Mouse (Mus musculus) brown adipose tissue, adult 24 weeks (tissue): ENCODE results near the gene Fshr. TPM values are rescaled to one million over a fixed set of nuclear protein-coding genes. Genes with fewer than 3 reads are reported as not detected.
"Not testable (repeated sequence)": the region's sequence is repeated elsewhere in the genome, so short reads cannot be mapped to it uniquely, and the experiment has no call there.

Experiments
- H3K27ac ChIP-seq: fragments of 200-500 bp; replicated peaks from 2 replicates; pipeline ENCODE4 v1.5.1; 2012; ENCODE audit warnings: low read depth, mild to moderate bottlenecking, low read length
- H3K4me1 ChIP-seq: fragments of 200-500 bp; 2 replicates; pipeline ENCODE4 v1.6.1; 2012; ENCODE audit warnings: low read length, mixed read lengths; ENCODE audit not compliant: control insufficient read depth, insufficient read depth, insufficient read length
- H3K4me3 ChIP-seq: fragments of 200-500 bp; 2 replicates; pipeline ENCODE4 v1.5.1; 2012; ENCODE audit warnings: low read depth, mild to moderate bottlenecking, low read length, moderate library complexity; ENCODE audit not compliant: insufficient read depth
- polyA plus RNA-seq: library from polyadenylated mRNA; stranded (reverse); fragments of >200 nt; gene quantifications from 2 replicates; pipeline ENCODE4 v1.2.4, GENCODE M21; 2012; ENCODE audit not compliant: missing spikeins, insufficient read depth, insufficient read length

The Fshr gene
- polyA plus RNA-seq, result not detected in 2 replicates

DNA sequence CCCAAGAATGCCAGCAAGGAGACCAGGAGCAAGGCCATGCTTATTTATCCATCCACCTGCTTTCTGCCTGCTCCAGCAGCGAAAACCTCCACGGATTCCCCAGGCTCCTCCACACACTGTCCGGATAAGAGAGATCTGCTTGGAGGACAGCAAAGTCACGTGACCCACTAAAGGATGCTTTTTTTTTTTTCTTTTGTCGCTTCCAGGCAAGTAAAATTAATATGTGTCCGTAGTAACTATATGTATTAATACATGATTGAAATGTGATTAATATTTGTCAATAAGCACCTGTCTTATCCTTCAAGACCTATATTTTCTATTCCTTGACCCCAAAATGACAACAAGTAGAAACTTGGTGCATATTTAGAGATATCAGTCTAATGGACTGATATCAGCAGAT, at the start of gene Fshr:
Fshr (minus strand) TSS at position 101 of the 400 bp plus-strand sequence.
- H3K27ac ChIP-seq, result no peak within 1 kb of the TSS
- no peaks in the 10 kb centered on the region for H3K4me1 ChIP-seq
- H3K4me3 ChIP-seq, result no peak within 1 kb of the TSS

DNA sequence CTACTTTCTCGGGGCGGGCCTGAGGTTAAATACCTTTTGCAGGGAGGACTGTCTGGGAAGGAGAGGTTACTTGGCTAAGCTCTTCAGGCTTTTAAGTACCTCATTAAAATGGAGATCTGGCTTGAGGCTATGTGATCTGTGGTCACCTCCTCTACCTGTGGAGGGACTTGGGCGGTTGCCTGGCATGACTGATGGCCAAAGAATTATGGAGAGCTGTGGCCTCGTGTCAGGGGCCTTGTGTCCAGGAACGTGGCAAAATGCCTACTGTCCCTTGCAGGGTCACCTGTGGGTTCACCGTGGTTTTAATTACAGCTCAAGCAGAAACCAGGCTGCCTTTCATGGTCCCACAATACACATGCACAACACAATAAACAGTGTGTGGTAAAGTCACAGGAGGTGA, 1.7 kb upstream of the Fshr start:
- no peak overlapping the region for H3K27ac ChIP-seq
- H3K4me3 ChIP-seq, result no peak overlapping the region
- no peaks in the 10 kb centered on the region for H3K4me1 ChIP-seq

DNA sequence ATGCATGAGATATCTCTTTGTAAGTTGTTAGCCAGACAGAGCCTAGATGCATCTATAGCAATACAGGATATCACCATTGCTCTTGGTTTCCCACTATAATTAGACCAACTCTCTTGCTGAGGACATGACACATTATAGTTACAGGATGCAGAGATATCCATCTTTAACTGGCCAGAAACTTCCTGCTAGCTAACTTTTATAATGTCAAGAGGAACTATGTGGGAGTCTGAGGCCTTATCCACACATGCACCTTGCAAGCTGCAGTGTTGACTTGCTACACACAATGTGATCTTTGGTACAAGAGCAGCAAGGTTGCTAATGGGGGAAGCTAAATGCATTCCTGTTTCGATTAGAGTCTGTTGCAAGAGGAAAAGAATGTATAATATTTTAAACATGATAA, 26.9 kb downstream of the Fshr start:
- Histone ChIP-seq H3K4me1 (no peaks in the 10 kb centered on the region), H3K27ac (no peak overlapping the region), H3K4me3 (no peak overlapping the region)

GRCm38 (mm10) chr17:89164773-89165172, 35.7 kb downstream of the Fshr start:
- Histone ChIP-seq H3K4me1 (no peaks in the 10 kb centered on the region), H3K4me3 (no peak overlapping the region), H3K27ac (no peak overlapping the region)

GRCm38 (mm10) chr17:89162475-89162874, 38.0 kb downstream of the Fshr start:
- Histone ChIP-seq H3K4me3 (no peak overlapping the region), H3K27ac (no peak overlapping the region), H3K4me1 (no peaks in the 10 kb centered on the region)

DNA sequence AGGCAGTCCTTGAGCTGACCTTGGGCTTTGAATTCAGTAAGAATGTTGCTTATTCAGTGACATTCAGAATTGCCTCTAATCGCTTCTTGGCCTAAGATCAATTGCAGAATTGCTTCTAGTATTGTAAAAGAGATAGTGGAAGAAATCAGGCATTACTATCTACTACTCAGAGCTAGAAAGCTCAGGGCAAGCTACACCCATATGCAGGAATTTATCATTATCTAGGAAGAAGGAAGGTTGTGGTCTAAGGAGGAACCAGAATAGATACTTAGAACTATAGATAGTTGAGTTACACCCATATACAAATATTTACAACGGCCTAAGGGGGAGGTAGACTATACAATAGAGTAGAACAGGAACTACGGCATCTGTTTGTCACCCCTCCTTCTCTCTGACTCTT, 41.1 kb downstream of the Fshr start:
- not testable (repeated sequence) for H3K4me1 ChIP-seq, H3K27ac ChIP-seq, H3K4me3 ChIP-seq

GRCm38 (mm10) chr17:89144806-89145205, 55.7 kb downstream of the Fshr start:
- no peaks in the 10 kb centered on the region for H3K4me1 ChIP-seq
- no peak overlapping the region for H3K4me3 ChIP-seq
- no peak overlapping the region for H3K27ac ChIP-seq

DNA sequence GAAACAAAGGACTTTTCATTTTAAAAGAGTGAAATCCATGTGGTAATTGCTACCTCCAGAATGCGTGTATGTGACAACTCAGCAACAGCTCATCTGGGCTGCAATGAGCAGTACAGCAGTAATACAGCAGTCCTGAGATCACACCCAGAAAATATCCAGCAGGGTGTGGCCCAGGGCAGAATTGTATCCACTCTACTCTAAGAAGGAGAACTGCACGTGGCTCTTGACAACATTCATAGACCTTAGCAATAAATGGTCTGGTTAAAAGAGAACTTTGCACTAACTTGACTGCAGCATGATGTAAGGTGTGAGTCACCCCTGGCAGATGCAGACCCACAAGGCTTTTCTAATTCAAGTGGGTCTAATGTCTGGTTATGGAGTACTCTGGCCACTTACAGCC, 80.5 kb downstream of the Fshr start:
- H3K27ac ChIP-seq, result no peak overlapping the region
- no peak overlapping the region for H3K4me3 ChIP-seq
- no peaks in the 10 kb centered on the region for H3K4me1 ChIP-seq

- H3K27ac ChIP-seq, result no peak overlapping the region
- H3K4me1 ChIP-seq, result no peaks in the 10 kb centered on the region
- H3K4me3 ChIP-seq, result no peak overlapping the region
Measured at GRCm38 (mm10) chr17:89119250-89119649, 81.2 kb downstream of the Fshr start.

GRCm38 (mm10) chr17:89113944-89114343, 86.5 kb downstream of the Fshr start:
- H3K4me3 ChIP-seq, result no peak overlapping the region
- no peaks in the 10 kb centered on the region for H3K4me1 ChIP-seq
- H3K27ac ChIP-seq, result no peak overlapping the region

- no peak overlapping the region for H3K27ac ChIP-seq
- no peaks in the 10 kb centered on the region for H3K4me1 ChIP-seq
- no peak overlapping the region for H3K4me3 ChIP-seq
Measured at GRCm38 (mm10) chr17:89100719-89101350, 99.6 kb downstream of the Fshr start.

DNA sequence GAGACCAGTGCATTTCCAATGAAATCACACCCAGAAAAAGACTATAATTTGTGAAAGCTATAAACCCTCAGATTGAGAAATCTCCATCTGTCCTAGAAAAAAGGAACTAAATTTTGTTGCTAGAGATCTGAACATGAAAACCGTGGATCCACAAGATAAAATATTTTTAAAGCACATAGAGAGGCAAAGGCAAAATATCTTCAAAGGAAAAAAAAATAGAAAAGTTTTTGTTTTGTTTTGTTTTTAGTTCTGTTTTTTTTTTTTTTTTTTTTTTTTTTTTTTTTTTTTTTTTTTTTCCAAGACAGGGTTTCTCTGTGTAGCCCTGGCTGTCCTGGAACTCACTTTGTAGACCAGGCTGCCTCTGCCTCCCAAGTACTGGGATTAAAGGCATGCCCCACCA, 100.7 kb downstream of the Fshr start:
- not testable (repeated sequence) for H3K4me1 ChIP-seq, H3K27ac ChIP-seq, H3K4me3 ChIP-seq

GRCm38 (mm10) chr17:89089692-89090475, 110.6 kb downstream of the Fshr start:
- no peak overlapping the region for H3K4me3 ChIP-seq
- H3K27ac ChIP-seq, result no peak overlapping the region
- no peaks in the 10 kb centered on the region for H3K4me1 ChIP-seq

DNA sequence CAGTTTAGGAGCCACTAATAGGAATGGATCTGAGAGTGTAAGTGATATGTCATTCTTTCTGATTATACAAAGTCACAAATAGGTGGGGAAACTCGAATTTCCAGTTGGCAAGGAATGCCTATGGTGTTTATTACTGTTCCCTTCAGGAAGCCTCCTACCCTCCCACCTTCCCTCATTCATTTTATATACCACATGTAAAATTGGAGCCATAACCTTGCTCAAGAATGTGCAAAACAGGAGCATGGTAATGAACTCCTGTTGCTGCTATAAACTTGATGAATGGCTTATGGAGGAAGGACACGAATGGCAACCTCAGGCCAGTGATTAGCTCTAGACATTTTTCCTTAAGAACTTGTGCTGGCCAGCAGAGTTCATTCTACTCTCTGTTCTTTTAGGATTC, 117.6 kb downstream of the Fshr start:
- H3K4me1 ChIP-seq, result no peaks in the 10 kb centered on the region
- no peak overlapping the region for H3K4me3 ChIP-seq
- no peak overlapping the region for H3K27ac ChIP-seq

DNA sequence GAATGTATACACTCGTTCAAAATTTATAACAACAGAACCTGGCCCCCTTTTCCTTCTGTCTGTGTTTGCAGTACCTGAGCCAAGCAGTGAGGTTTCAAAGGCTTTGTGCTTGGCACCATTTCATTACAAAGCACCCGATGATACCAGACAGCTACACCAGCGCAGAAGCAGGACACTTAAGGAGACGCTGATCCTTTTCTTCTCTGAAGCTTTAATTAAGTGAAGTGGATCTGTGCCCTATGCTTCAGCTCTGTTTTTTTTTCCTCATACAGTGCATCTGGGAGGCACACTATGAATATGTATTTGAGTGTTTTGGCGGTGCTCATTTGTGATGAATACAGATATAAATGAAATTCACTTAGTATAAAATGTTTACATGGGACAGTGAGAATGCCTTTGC, 120.8 kb downstream of the Fshr start:
- Histone ChIP-seq H3K4me1 (no peaks in the 10 kb centered on the region), H3K27ac (no peak overlapping the region), H3K4me3 (no peak overlapping the region)
